ENCODE assay signal across 8 mouse cellular contexts in the genomic region with DNA sequence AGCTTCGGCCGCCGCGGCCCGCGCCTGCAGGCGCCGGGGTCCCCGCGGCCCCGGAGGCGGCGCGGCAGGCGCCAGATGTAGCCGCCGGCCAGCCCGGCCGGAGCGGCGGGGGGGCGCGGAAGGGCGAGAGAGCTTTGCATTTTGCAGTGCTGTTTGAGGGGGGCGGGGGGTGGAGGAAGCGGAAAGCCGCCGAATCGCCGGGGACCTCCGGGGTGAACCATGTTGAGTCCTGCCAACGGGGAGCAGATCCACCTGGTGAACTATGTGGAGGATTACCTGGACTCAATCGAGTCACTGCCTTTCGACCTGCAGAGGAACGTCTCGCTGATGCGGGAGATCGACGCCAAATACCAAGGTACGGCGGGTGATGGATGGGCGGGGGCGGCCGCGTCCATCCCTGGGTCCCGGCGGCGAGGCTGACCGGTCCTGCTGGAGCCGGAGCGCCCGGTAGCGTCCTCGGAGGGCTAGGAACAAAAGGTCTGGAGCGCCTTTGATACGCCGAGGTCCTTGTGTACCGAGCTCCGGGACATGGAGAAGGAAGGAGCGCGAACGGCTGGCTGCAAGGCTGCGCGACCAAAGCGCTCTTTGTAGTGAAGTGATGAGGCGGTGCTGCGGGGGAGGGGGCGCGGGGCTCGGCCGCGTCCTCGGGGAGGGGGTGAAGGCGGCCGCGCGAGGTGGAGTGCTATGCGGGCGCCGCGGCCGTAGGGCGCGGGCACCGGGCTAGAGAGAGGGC. TPM values are rescaled to one million over a fixed set of nuclear protein-coding genes. Genes with fewer than 3 reads are reported as not detected.
DNase-seq lines count a peak whose midpoint lies in the region; ATAC-seq lines count a peak whose summit lies in the region.

No protein-coding gene starts in this region.

- H3K4me3 ChIP-seq in forebrain, embryonic 12.5 days (replicated peaks), result peak overlapping the region; percentile 98
- peak overlapping the region; percentile 94 for H3K4me3 ChIP-seq in hindbrain, embryonic 11.5 days (ENCODE audit: low read depth, low read length)

- H3K9me3 ChIP-seq in forebrain, embryonic 12.5 days, result no peaks in the 10 kb centered on the region
- H3K9me3 ChIP-seq in hindbrain, embryonic 11.5 days (ENCODE audit: control insufficient read depth, low read length), result no peaks in the 10 kb centered on the region

- no peaks in the 10 kb centered on the region for H3K27me3 ChIP-seq in forebrain, embryonic 12.5 days
- no peaks in the 10 kb centered on the region for H3K27me3 ChIP-seq in hindbrain, embryonic 11.5 days (ENCODE audit: control insufficient read depth, insufficient read depth, low read length)

- under 1% methylated on average over 84 of the region's 85 CpGs for WGBS in forebrain, embryonic 12.5 days
- under 1% methylated on average over 79 of the region's 85 CpGs for WGBS in hindbrain, embryonic 11.5 days

- no peak for ATAC-seq in forebrain, embryonic 12.5 days (ENCODE audit: low FRiP score)
- ATAC-seq in hindbrain, embryonic 11.5 days (ENCODE audit: low FRiP score), result no peak

- H3K9ac ChIP-seq in forebrain, embryonic 12.5 days, result peak overlapping the region; percentile 96
- H3K9ac ChIP-seq in hindbrain, embryonic 11.5 days (ENCODE audit: low read depth, low read length), result peak overlapping the region; percentile 98

- DNase-seq in B cell, adult 2 months, result peak; percentile 61 to 67
- peak; percentile 28 to 64 for DNase-seq in adrenal gland, postnatal 36 days
- peak; percentile 65 for DNase-seq in hindbrain, embryonic 11.5 days (ENCODE audit: low spot score)
- peak; percentile 40 to 50 for DNase-seq in layer of hippocampus, postnatal 36 days
- DNase-seq in lung, postnatal 14 days, result peak; percentile 49
- DNase-seq in right cerebral cortex, adult 18-20 months, result peak; percentile 60
- DNase-seq in urinary bladder, postnatal 14 days (ENCODE audit: low spot score), result peak; percentile 41

- peaks cover 9% of the 10 kb centered on the region for H3K36me3 ChIP-seq in forebrain, embryonic 12.5 days (replicated peaks)
- peaks cover 5% of the 10 kb centered on the region; the same call in 1 of the 2 replicates for H3K36me3 ChIP-seq in hindbrain, embryonic 11.5 days (ENCODE audit: control insufficient read depth, insufficient read depth, low read length)

- peak overlapping the region; percentile 100 for H3K27ac ChIP-seq in forebrain, embryonic 12.5 days
- peak overlapping the region; percentile 100 for H3K27ac ChIP-seq in hindbrain, embryonic 11.5 days (ENCODE audit: low read depth, low read length)

- peak overlapping the region; percentile 63 for H3K4me2 ChIP-seq in forebrain, embryonic 12.5 days
- peak overlapping the region; percentile 75 for H3K4me2 ChIP-seq in hindbrain, embryonic 11.5 days (replicated peaks; ENCODE audit: low read depth, low read length)

- peaks cover 33% of the 10 kb centered on the region for H3K4me1 ChIP-seq in forebrain, embryonic 12.5 days
- 0 out of 2 replicates have a peak, but pooled peaks cover 2% of the 10 kb centered on the region for H3K4me1 ChIP-seq in hindbrain, embryonic 11.5 days (replicated peaks; ENCODE audit: control insufficient read depth, insufficient read depth, low read length)

RNA-seq across cellular contexts. Expression of gene Ing1, which starts 1.5 kb away (rescaled TPM):
- 10 to 100 TPM; 36.1 to 43.7 TPM for total RNA-seq in adrenal gland, postnatal 36 days (2021)
- 43.6 and 47.2 TPM in 2 replicates for polyA plus RNA-seq in forebrain, embryonic 12.5 days (2016; fragmentation: Nextera tagmentation; extraction: Ambion mirVana)
- polyA plus RNA-seq in hindbrain, embryonic 11.5 days (2014; fragmentation: Nextera tagmentation; extraction: Ambion mirVana), result 41.6 and 45.7 TPM in 2 replicates
- total RNA-seq in layer of hippocampus, postnatal 36 days (2021), result 10 to 100 TPM; 35.3 to 42.6 TPM

RNA-seq across cellular contexts. Expression of gene Cars2, which starts 6.3 kb away (rescaled TPM):
- total RNA-seq in adrenal gland, postnatal 36 days (2021), result 10 to 100 TPM; 34.6 to 39.8 TPM
- 19.9 and 21.4 TPM in 2 replicates for polyA plus RNA-seq in forebrain, embryonic 12.5 days (2016; fragmentation: Nextera tagmentation; extraction: Ambion mirVana)
- polyA plus RNA-seq in hindbrain, embryonic 11.5 days (2014; fragmentation: Nextera tagmentation; extraction: Ambion mirVana), result 17.5 and 19.5 TPM in 2 replicates
- 10 to 100 TPM; 22.3 to 24.8 TPM for total RNA-seq in layer of hippocampus, postnatal 36 days (2021)

RNA-seq across cellular contexts. Expression of gene Naxd, which starts 59.6 kb away (rescaled TPM):
- total RNA-seq in adrenal gland, postnatal 36 days (2021), result 10 to 100 TPM; 71.0 to 74.4 TPM
- 119 and 127 TPM in 2 replicates for polyA plus RNA-seq in forebrain, embryonic 12.5 days (2016; fragmentation: Nextera tagmentation; extraction: Ambion mirVana)
- polyA plus RNA-seq in hindbrain, embryonic 11.5 days (2014; fragmentation: Nextera tagmentation; extraction: Ambion mirVana), result 105 and 108 TPM in 2 replicates
- 10 to 100 TPM; 59.3 to 60.0 TPM for total RNA-seq in layer of hippocampus, postnatal 36 days (2021)
